Mouse (Mus musculus): ENCODE data around the gene Wwc2. TPM values are rescaled to one million over a fixed set of nuclear protein-coding genes. Genes with fewer than 3 reads are reported as not detected.

Gene Wwc2
- polyA plus RNA-seq, 1 experiment from 2014 or later, result 1.8 TPM

DNA sequence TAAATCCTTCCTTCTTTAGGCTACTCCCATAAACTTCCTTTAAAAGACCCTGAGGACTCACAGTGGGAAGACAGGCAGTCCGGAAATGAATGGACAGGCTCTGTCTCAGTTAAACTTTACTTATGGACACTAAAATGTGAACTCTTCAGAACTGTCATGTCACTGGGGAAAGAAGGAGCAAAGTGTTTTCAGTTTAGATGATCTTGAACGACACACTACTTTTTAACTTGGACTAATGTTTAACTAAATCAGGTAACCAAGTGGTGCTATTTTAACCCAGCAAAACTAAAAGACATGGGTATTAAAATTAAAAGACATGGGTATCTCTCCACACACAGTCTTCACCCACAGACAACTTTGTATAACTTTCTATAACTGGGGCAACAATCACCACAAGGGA lies 19.6 kb downstream of the Wwc2 start:
- ATAC-seq (no peak), DNase-seq (no peak)
- WGBS (ENCODE audit: insufficient replicate concordance), result 59% methylated on average over 2 of the region's 2 CpGs
- Histone ChIP-seq H3K27me3 (ENCODE audit: insufficient read depth, low read length) (no peaks in the 10 kb centered on the region), H3K27ac (ENCODE audit: low read depth) (no peak overlapping the region), H3K36me3 (replicated peaks; ENCODE audit: insufficient read depth, low read length) (no peaks in the 10 kb centered on the region), H3K4me3 (ENCODE audit: low read depth, low read length) (no peak overlapping the region), H3K4me2 (ENCODE audit: low read depth, low read length) (no peak overlapping the region), H3K9me3 (ENCODE audit: low read length) (no peaks in the 10 kb centered on the region), H3K9ac (replicated peaks) (no peak overlapping the region), H3K4me1 (ENCODE audit: insufficient read depth) (peaks cover 4% of the 10 kb centered on the region; the same call in 1 of the 2 replicates)
- TF ChIP-seq CTCF (IDR thresholded peaks at IDR 0.05; ENCODE audit: low read depth) (no peak), EP300 (IDR thresholded peaks at IDR 0.05; ENCODE audit: low read depth) (no peak)

DNA sequence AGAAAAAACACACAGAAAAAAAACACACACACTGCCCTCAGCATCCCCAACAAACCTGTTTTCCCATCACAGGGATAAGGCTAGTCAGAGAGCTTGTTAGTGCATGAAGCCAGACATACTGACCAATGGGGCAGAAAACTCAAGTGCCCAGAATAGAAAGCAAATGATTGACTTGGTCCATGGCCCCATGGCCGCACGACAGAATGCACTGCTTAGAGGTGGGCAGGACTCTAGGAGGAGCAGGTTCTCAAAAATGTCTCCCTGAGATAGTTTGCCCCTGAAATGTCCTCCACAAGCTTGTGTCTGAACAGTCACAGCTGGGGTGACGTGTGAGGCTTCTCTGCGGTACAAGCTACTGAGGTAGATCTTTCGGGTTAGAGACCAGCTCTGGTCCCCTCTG lies 20.1 kb downstream of the Wwc2 start:
- 77% methylated on average over 5 of the region's 5 CpGs for WGBS (ENCODE audit: insufficient replicate concordance)
- Histone ChIP-seq H3K4me3 (ENCODE audit: low read depth, low read length) (no peak overlapping the region), H3K4me2 (ENCODE audit: low read depth, low read length) (no peak overlapping the region), H3K36me3 (replicated peaks; ENCODE audit: insufficient read depth, low read length) (no peaks in the 10 kb centered on the region), H3K9ac (replicated peaks) (no peak overlapping the region), H3K27me3 (ENCODE audit: insufficient read depth, low read length) (no peaks in the 10 kb centered on the region), H3K4me1 (ENCODE audit: insufficient read depth) (peaks cover 4% of the 10 kb centered on the region; the same call in 1 of the 2 replicates), H3K27ac (ENCODE audit: low read depth) (no peak overlapping the region), H3K9me3 (ENCODE audit: low read length) (no peaks in the 10 kb centered on the region)
- TF ChIP-seq EP300 (IDR thresholded peaks at IDR 0.05; ENCODE audit: low read depth) (no peak), CTCF (IDR thresholded peaks at IDR 0.05; ENCODE audit: low read depth) (no peak)
- DNase-seq (no peak), ATAC-seq (no peak)

DNA sequence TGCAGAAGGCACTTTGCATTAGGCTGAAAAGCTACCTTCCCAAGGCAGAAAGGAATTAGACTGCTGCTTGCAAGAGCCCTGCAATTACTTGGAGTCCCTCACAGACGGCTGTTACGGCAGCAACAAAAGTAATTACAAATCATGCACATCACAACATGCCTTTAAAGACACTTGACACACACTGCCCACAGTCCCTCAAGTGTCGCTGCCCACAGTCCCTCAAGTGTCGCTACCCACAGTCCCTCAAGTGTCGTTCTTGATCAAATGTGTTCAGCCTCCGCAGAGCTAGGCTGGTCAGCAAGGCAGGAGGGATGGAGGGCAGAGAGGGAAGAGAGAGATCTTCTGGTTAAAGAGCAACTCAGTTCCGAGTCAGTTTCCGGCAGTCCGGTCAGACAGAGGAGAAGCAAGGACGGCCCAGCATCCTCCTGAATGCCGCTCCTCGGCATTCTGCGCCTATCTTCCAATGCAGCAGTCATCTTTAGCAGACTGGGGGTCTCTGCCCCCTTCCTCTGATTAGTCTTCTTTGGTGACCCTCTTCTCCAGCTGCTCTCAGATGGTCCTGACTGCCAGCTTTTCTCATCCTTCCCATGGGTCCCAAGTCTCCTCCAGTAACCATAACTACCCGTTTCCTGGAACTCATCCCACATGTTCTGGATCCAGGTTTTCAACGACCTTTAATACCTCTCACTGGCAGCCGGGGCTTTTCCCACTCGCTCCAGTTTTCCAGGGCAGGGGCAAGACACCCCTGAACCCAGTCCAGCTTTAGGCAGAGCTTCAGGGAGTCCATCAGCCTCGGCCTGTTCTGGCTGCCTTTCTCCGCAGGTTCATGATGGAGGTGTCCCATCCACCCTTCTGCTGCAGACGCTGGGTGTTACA lies 23.4 kb downstream of the Wwc2 start:
- H3K27ac ChIP-seq (ENCODE audit: low read depth), result no peak overlapping the region
- ATAC-seq, result no peak
- no peaks in the 10 kb centered on the region for H3K4me1 ChIP-seq (ENCODE audit: insufficient read depth)
- H3K4me2 ChIP-seq (ENCODE audit: low read depth, low read length), result no peak overlapping the region
- H3K4me3 ChIP-seq (ENCODE audit: low read depth, low read length), result no peak overlapping the region
- no peaks in the 10 kb centered on the region for H3K36me3 ChIP-seq (replicated peaks; ENCODE audit: insufficient read depth, low read length)
- no peaks in the 10 kb centered on the region for H3K27me3 ChIP-seq (ENCODE audit: insufficient read depth, low read length)
- H3K9ac ChIP-seq (replicated peaks), result no peak overlapping the region
- DNase-seq, result no peak
- H3K9me3 ChIP-seq (ENCODE audit: low read length), result no peaks in the 10 kb centered on the region
- WGBS (ENCODE audit: insufficient replicate concordance), result 81% methylated on average over 20 of the region's 20 CpGs
- TF ChIP-seq CTCF (IDR thresholded peaks at IDR 0.05; ENCODE audit: low read depth), result no peak
- no peak for TF ChIP-seq EP300 (IDR thresholded peaks at IDR 0.05; ENCODE audit: low read depth)

DNA sequence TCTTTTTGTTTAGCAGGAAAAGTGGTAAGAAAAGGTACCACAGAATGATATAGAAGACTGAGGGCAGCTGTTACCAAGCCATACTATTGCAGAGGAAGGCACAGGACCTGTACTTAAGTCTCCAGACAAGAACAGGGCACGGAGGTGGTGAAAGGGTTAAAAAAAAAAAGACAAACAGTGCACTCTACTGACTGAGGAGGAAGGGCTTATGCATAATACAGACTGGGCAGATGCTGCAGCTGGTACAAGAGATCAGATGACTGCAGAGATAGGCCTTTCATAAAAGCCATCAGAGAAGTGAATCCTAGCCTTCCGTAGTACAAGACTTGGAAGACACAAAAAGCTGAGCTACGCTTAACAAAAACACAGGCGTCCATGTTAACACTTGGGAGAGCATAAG lies 28.2 kb downstream of the Wwc2 start:
- H3K9ac ChIP-seq (replicated peaks), result no peak overlapping the region
- no peaks in the 10 kb centered on the region for H3K27me3 ChIP-seq (ENCODE audit: insufficient read depth, low read length)
- no peak for DNase-seq
- H3K4me2 ChIP-seq (ENCODE audit: low read depth, low read length), result no peak overlapping the region
- WGBS (ENCODE audit: insufficient replicate concordance), result 74% methylated on average over 4 of the region's 4 CpGs
- H3K36me3 ChIP-seq (replicated peaks; ENCODE audit: insufficient read depth, low read length), result no peaks in the 10 kb centered on the region
- TF ChIP-seq CTCF (IDR thresholded peaks at IDR 0.05; ENCODE audit: low read depth), result no peak
- no peak overlapping the region for H3K4me3 ChIP-seq (ENCODE audit: low read depth, low read length)
- no peak overlapping the region for H3K27ac ChIP-seq (ENCODE audit: low read depth)
- H3K9me3 ChIP-seq (ENCODE audit: low read length), result no peaks in the 10 kb centered on the region
- ATAC-seq, result no peak
- H3K4me1 ChIP-seq (ENCODE audit: insufficient read depth), result no peaks in the 10 kb centered on the region

DNA sequence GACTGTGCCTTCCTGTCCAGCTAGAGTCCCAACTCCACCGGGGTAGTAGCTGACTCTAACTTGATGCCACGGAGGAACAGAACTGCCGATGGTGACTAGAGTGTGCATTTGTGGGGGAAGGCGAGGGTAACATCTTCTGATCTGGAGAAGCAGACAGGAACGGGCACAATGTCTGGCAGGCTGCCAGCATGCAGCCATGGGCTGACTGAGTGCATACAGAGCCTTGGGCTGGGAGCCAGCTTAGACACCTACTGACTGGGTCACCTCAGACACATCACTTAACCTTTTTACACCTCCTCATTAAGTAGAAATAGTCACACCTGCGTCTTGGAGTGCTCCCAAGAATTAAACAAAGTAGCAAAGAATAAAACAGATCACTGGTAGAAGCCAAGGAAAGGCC lies 28.7 kb downstream of the Wwc2 start:
- Histone ChIP-seq H3K36me3 (replicated peaks; ENCODE audit: insufficient read depth, low read length) (no peaks in the 10 kb centered on the region), H3K9me3 (ENCODE audit: low read length) (no peaks in the 10 kb centered on the region), H3K4me3 (ENCODE audit: low read depth, low read length) (no peak overlapping the region), H3K4me1 (ENCODE audit: insufficient read depth) (no peaks in the 10 kb centered on the region), H3K27ac (ENCODE audit: low read depth) (no peak overlapping the region), H3K4me2 (ENCODE audit: low read depth, low read length) (no peak overlapping the region), H3K9ac (replicated peaks) (no peak overlapping the region), H3K27me3 (ENCODE audit: insufficient read depth, low read length) (no peaks in the 10 kb centered on the region)
- TF ChIP-seq EP300 (IDR thresholded peaks at IDR 0.05; ENCODE audit: low read depth) (no peak), CTCF (IDR thresholded peaks at IDR 0.05; ENCODE audit: low read depth) (no peak)
- peak; percentile 59 for DNase-seq
- WGBS (ENCODE audit: insufficient replicate concordance), result 55% methylated on average over 6 of the region's 6 CpGs
- no peak for ATAC-seq

- Histone ChIP-seq H3K27ac (ENCODE audit: low read depth) (no peak overlapping the region), H3K9ac (replicated peaks) (no peak overlapping the region), H3K27me3 (ENCODE audit: insufficient read depth, low read length) (no peaks in the 10 kb centered on the region), H3K4me1 (ENCODE audit: insufficient read depth) (no peaks in the 10 kb centered on the region), H3K9me3 (ENCODE audit: low read length) (no peaks in the 10 kb centered on the region), H3K4me3 (ENCODE audit: low read depth, low read length) (no peak overlapping the region), H3K36me3 (replicated peaks; ENCODE audit: insufficient read depth, low read length) (no peaks in the 10 kb centered on the region), H3K4me2 (ENCODE audit: low read depth, low read length) (no peak overlapping the region)
- 86% methylated on average over 4 of the region's 4 CpGs for WGBS (ENCODE audit: insufficient replicate concordance)
- no peak for ATAC-seq
- no peak for DNase-seq
- TF ChIP-seq CTCF (IDR thresholded peaks at IDR 0.05; ENCODE audit: low read depth), result no peak
- no peak for TF ChIP-seq EP300 (IDR thresholded peaks at IDR 0.05; ENCODE audit: low read depth)
These were observed 33.2 kb downstream of the Wwc2 start for GRCm38 (mm10) chr8:47957560-47957959.

Measured in liver, postnatal 0 days (tissue).